Mouse (Mus musculus) stomach, postnatal 0 days (tissue): ENCODE data around the gene Mbnl2.

Experiments used
- CTCF ChIP-seq: IDR thresholded peaks from 2 replicates; pipeline ENCODE4 v1.5.1; 2016; ENCODE audit warnings: antibody characterized with exemption, low read depth, mild to moderate bottlenecking, moderate library complexity
- EP300 ChIP-seq: optimal IDR thresholded peaks from 2 replicates; pipeline ENCODE3; 2016; ENCODE audit warnings: antibody characterized with exemption

- no peak for TF ChIP-seq CTCF
- TF ChIP-seq EP300 = no peak
Measured at GRCm38 (mm10) chr14:120245081-120245705, 30.3 kb upstream of the Mbnl2 start.
